Mouse (Mus musculus) retina, postnatal 1 day (tissue): Measurements from ENCODE around the gene Pacs1.
"Not testable (repeated sequence)": the region's sequence is repeated elsewhere in the genome, so short reads cannot be mapped to it uniquely, and the experiment has no call there.

Experiments
- DNase-seq: peaks from one replicate; pipeline ENCODE4 v3.0.0-alpha.2; 2012

The Pacs1 gene

DNA sequence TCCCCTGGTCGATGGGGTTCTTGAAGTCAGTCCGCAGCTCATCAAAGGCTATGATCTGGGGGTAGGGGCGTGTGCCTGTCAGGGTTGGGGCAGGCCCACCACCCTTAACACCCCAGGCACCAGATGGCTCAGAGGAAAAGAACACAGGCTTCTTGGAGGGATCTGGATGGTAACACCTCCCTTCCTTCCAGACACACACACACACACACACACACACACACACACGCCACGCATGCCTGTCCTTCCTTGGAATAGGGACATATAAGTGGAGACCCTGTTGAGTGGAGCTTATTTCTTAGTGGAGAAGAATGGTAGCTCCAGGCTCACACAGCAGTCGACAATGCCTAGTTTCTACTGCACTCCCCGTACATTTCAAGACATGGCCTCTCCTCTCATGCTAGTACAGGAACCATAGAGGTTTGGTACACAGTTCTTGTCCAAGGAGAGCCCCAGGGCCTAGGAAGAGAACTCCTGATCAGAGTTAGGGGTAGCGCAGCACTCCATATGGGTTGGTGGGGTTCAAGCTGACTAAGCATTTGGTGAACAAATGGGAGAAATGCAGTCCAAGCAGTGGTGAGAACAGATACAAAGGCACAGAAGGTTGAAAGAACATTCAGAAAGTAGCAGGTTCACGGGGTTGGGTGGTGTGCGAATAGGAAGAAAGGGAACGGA lies 178.0 kb downstream of the Pacs1 start:
- no peak for DNase-seq

- peak; percentile 97 for DNase-seq
Observed at GRCm38 (mm10) chr19:5094243-5094632, 178.7 kb downstream of the Pacs1 start.

DNA sequence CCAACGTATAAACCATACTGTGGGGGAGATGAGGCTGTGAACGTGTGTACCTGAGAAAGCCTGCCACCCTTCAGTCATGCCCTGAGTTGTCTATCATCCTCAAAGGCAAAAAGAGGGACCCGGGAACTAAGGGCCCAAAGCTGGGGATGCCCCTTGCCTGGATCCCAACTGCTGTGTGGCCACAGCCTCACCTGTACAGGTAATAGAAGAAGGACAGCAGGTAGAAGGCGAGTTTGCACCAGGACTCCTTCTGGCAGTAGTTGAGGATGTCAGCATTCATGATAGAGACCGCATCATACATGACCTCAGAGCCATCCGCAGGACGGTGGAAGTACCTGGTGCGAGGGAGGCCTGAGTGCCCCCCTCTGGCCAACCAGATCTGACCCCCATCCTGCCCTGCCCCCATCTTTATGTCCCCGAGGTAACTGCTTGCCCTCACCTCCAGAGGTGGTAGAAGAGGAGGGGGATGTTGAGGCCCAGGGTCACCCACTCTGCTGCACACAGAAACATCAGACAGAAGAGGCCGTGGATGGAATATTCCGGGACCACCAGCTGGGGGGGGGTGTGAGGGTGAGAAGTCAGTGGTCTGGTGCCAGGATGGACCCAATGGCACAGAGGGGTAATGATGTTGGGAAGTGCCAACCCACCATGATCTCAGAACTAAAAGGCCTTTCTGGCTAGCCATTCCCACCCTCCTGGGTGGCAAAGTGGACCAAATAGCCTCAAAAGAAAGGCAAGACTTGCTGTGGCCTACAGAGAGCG lies 179.3 kb downstream of the Pacs1 start:
- no peak for DNase-seq

GRCm38 (mm10) chr19:5092083-5092482 lies 180.8 kb downstream of the Pacs1 start:
- no peak for DNase-seq

DNA sequence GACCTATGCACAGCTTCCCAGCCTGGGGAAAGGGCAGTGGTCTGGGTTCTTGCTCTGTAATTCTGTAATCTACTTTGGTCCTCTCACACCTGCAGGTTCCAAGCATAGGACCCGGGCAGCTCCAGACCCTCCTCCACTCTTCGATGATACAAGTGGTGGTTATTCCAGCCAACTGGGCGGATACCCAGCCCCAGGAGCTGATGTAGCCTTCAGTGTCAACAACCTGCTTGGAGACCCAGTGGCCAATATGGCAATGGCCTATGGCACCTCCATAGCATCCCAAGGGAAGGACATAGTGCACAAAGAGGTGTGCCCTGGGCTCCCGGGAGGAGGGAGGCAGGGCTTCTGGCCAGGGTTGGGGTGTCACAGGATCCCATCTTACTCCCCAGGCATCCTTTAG lies 183.6 kb downstream of the Pacs1 start:
- DNase-seq = no peak

DNA sequence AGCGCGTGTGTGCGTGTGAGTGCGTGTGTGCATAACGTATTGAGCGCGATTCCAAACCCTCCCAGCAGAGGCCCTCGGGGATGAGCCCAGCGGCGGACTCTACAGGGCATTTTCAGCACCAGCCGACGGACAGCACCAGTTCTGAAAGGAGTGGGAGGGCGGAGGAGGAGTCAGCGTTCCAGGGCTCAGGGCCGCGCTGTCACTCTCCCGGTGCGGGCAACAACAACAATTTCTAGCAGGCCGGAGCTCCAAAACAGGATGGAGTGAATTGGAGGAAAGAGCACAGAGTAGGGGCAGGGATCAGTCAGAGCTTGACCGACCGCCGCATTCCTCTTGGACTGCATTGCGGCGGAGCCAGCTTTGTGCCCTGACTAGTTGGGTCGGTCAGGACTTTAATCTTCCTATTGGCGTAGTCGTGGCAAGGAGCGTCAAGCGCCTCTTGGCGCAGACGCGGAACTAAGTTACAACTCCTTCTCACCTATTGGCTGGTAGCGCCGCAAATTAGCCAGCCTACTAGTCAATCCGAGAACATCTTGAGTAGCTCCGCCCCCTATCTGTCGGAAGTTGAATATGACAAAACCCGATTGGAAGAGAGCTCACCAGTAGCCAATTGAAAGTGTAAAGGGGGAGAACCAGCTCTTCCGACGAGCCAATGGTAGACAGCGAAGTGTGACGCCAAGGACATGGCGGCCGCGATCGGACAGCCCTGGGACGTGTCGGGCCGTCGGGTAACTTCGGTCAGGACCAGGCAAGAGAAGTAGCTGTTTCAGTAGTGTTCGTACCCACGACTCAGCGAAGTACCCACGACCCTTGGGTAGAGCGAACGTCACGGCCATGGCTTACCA lies 184.8 kb downstream of the Pacs1 start, which contains the start of gene Yif1a:
Yif1a (plus strand) TSS at position 655 of the 845 bp plus-strand sequence.
- DNase-seq = peak; percentile 100

DNA sequence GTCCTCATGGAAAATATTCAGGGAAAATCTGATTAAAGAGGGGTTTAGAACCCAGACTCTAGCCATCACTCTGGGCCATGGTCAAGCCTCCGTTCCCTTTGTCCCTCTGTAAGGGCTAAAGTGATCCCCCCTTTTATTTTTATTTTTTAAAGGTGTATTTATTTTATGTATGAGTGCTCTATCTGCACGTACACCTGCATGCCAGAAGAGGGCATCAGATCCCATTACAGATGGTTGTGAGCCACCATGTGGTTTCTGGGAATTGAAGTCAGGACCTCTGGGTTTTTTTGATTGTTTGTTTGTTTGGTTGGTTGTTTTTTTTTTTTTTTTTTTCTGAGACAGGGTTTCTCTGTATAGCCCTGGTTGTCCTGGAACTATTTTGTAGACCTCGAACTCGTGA lies 186.4 kb downstream of the Pacs1 start:
- DNase-seq = not testable (repeated sequence)

DNA sequence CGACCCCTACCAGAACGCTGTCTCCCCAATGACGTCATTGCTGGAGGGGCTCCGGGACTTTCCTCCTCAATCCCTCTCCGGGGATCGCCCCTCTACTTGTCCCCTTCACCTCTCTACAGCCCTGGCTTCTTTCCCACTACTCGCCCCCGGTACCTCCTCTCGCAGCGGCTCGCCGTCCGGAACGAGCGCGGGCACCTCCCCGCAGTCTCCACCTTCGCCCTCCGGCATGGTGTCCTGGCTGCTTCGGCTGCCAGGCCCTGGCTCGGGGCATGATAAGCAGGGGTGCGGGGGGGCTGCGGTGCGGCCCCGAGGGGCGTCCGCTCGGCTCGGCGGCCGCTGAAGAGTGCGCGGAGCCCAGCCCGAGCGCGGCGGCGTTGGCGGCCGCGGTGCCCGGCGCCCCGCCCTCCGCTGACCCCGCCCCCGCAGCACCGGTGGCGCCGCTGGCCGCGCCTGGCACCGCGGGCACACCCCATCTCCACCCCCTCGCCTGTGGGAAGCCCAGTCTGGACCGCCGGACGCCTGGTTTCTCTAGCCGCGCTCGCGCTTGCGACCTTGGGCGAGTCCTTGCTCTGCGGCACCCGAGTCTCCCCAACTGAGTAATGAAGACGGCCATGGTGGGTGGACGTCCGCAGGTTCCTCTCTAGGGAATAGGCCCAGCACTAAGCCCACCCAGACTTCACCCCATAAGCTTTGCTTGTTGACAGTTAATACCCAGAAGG lies 187.6 kb downstream of the Pacs1 start, which contains the start of gene Tmem151a:
Tmem151a (minus strand) TSS at position 387 of the 719 bp plus-strand sequence.
- peak; percentile 56 for DNase-seq

DNA sequence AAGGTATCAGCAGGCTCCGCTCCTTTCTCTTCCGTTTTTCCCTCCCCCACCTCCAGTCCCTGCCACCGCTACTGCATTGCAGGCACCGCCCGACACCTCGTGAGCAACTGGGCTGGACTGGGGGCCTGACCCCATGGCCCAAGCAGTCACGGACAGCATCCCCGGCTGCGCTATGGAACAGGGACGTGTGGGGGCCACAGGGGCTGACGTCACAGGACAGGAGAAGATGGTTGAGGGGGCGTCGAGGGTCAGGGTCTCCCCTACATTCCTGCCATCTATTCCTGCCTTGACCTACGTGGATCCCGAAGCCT lies 188.1 kb downstream of the Pacs1 start:
- DNase-seq = no peak

- no peak for DNase-seq
Observed at GRCm38 (mm10) chr19:5083961-5084833, 188.7 kb downstream of the Pacs1 start.
